Mouse (Mus musculus): ENCODE results near the gene Lcmt2. TPM values are rescaled to one million over a fixed set of nuclear protein-coding genes. Genes with fewer than 3 reads are reported as not detected.
A peak's percentile ranks its signal among the peaks of the same experiment; 100 is the strongest.

Gene Lcmt2
- total and polyA plus RNA-seq, 3 experiments: 6.2 to 11.5 (median 10.8) TPM

DNA sequence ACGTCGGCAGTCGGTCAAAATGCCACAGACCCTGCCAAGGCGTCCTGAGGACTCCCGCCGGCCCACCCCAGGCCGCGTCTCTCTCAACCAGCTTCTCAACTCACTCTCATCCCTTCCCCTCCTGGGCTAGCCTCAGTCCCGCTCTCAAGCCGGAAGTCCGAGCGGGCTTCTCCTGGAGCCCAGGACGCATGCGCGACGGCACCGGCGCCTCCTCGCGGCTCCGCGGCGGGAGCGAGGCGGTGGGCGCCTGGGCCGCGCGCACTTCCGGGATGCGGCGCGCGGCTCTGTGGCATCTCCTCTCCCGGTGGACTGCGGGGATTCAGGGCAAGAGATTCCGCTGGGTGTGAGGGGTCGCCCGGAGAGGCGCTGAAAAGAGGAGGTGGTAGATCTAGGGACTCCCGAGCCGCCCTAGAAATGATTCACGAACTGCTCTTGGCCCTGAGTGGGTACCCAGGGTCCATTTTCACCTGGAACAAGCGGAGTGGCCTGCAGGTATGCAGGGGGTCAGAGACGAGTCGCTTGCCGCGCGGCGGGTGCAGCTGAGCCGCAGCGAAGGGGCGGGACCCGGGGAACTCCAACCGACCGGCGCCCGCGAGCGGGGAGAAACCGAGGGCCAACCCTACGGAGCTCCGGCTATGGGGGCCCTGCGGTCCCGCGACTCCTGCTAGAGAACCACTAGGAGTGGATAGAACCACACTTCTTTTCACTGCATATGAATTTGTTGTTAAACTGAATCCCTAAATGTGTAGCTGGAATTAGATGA is 30.7 kb upstream of the Lcmt2 start, which contains the start of gene Zscan29:
Gene Zscan29 (minus strand): TSS at position 146 of the 763 bp plus-strand sequence.
- DNase-seq: peak; percentile 93 to 94
- H3K27me3 ChIP-seq (ENCODE audit: control insufficient read depth, insufficient read depth, low read length): no peaks in the 10 kb centered on the region
- H3K9ac ChIP-seq (ENCODE audit: low read depth, low read length): peak within 1 kb of the TSS; percentile 82
- intact Hi-C loops (cut with DNase I): loop anchor here (1.0 kb wide), 1 partner anchor 31 kb away; the partner anchor contains the start of genes Adal and Lcmt2
- TF ChIP-seq POLR2A (IDR thresholded peaks at IDR 0.05; ENCODE audit: insufficient read depth, low read depth, low read length) (peak; percentile 82), EP300 (IDR thresholded peaks at IDR 0.05; ENCODE audit: insufficient read depth, low read depth, low read length) (0 out of 2 replicates have a peak, but pooled peaks have one; percentile 24), CTCF (IDR thresholded peaks at IDR 0.05) (peak; percentile 44)
- under 1% methylated on average over 66 of the region's 66 CpGs for WGBS
- peak within 1 kb of the TSS; percentile 80 for H3K4me3 ChIP-seq
- peaks cover 8% of the 10 kb centered on the region for H3K4me1 ChIP-seq (ENCODE audit: control insufficient read depth, insufficient read depth, low read length)
- H3K27ac ChIP-seq: peak within 1 kb of the TSS; percentile 92
- no peaks in the 10 kb centered on the region; the same call in 1 of the 2 replicates for H3K36me3 ChIP-seq (ENCODE audit: control insufficient read depth, insufficient read depth, low read length)
- H3K79me2 ChIP-seq (replicated peaks; ENCODE audit: control insufficient read depth, insufficient read depth, low read length): no peaks in the 10 kb centered on the region

GRCm38 (mm10) chr2:121170481-121170971 is 30.1 kb upstream of the Lcmt2 start, which contains the start of gene Tubgcp4:
Gene Tubgcp4 (plus strand): TSS chr2:121170654.
- Histone ChIP-seq H3K4me3 (peak within 1 kb of the TSS; percentile 80), H3K36me3 (ENCODE audit: control insufficient read depth, insufficient read depth, low read length) (no peaks in the 10 kb centered on the region; the same call in 1 of the 2 replicates), H3K79me2 (replicated peaks; ENCODE audit: control insufficient read depth, insufficient read depth, low read length) (no peaks in the 10 kb centered on the region), H3K27ac (peak within 1 kb of the TSS; percentile 92), H3K4me1 (ENCODE audit: control insufficient read depth, insufficient read depth, low read length) (peaks cover 8% of the 10 kb centered on the region), H3K27me3 (ENCODE audit: control insufficient read depth, insufficient read depth, low read length) (no peaks in the 10 kb centered on the region), H3K9ac (ENCODE audit: low read depth, low read length) (peak within 1 kb of the TSS; percentile 82)
- DNase-seq: no peak
- TF ChIP-seq CTCF (IDR thresholded peaks at IDR 0.05) (no peak), EP300 (IDR thresholded peaks at IDR 0.05; ENCODE audit: insufficient read depth, low read depth, low read length) (no peak), POLR2A (IDR thresholded peaks at IDR 0.05; ENCODE audit: insufficient read depth, low read depth, low read length) (no peak)
- intact Hi-C loops (cut with DNase I): loop anchor here (1.0 kb wide), 1 partner anchor 30 kb away; the partner anchor contains the start of genes Adal and Lcmt2
- WGBS: under 1% methylated on average over 38 of the region's 38 CpGs

- Histone ChIP-seq H3K9ac (ENCODE audit: low read depth, low read length) (peak overlapping the region; percentile 55), H3K27me3 (ENCODE audit: control insufficient read depth, insufficient read depth, low read length) (no peaks in the 10 kb centered on the region), H3K79me2 (replicated peaks; ENCODE audit: control insufficient read depth, insufficient read depth, low read length) (no peaks in the 10 kb centered on the region), H3K36me3 (ENCODE audit: control insufficient read depth, insufficient read depth, low read length) (no peaks in the 10 kb centered on the region; the same call in 1 of the 2 replicates), H3K27ac (peak overlapping the region; percentile 92), H3K4me3 (peak overlapping the region; percentile 80), H3K4me1 (ENCODE audit: control insufficient read depth, insufficient read depth, low read length) (peaks cover 8% of the 10 kb centered on the region)
- intact Hi-C loops (cut with DNase I): loop anchor here (1.0 kb wide), 1 partner anchor 30 kb away; the partner anchor contains the start of genes Adal and Lcmt2
- TF ChIP-seq EP300 (IDR thresholded peaks at IDR 0.05; ENCODE audit: insufficient read depth, low read depth, low read length): no peak
- no peak for TF ChIP-seq CTCF (IDR thresholded peaks at IDR 0.05)
- TF ChIP-seq POLR2A (IDR thresholded peaks at IDR 0.05; ENCODE audit: insufficient read depth, low read depth, low read length): no peak
- peak; percentile 42 to 51 for DNase-seq
- 0% methylated on average over 9 of the region's 9 CpGs for WGBS
Measured at GRCm38 (mm10) chr2:121169902-121170301, 29.4 kb upstream of the Lcmt2 start.

DNA sequence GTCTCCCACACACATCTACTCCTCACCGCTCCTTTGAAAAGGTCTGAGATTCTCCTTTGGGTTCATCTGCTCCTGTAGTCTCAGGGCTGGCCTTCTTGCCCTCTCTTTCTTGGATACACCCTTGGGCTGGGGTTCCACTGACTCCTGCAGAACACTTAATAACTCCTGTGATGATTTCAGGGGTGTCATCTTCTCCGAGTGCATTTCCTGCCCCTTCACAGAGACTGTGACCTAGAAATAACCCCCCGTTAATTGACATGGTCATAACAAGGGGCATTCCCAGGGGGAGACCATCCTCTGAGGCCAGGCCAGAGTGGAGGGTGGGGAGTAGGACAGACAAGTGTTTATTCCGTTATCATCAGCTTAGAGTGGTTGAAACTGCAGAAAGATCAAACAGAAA is 28.7 kb upstream of the Lcmt2 start:
- Histone ChIP-seq H3K27me3 (ENCODE audit: control insufficient read depth, insufficient read depth, low read length) (no peaks in the 10 kb centered on the region), H3K79me2 (replicated peaks; ENCODE audit: control insufficient read depth, insufficient read depth, low read length) (no peaks in the 10 kb centered on the region), H3K4me1 (ENCODE audit: control insufficient read depth, insufficient read depth, low read length) (peaks cover 8% of the 10 kb centered on the region), H3K27ac (no peak overlapping the region), H3K4me3 (peak overlapping the region; percentile 80), H3K36me3 (ENCODE audit: control insufficient read depth, insufficient read depth, low read length) (no peaks in the 10 kb centered on the region; the same call in 1 of the 2 replicates), H3K9ac (ENCODE audit: low read depth, low read length) (peak overlapping the region; percentile 40; the same call in 1 of the 2 replicates)
- WGBS: 37% methylated on average over 4 of the region's 4 CpGs
- intact Hi-C loops (cut with DNase I): no loop called here
- no peak for TF ChIP-seq EP300 (IDR thresholded peaks at IDR 0.05; ENCODE audit: insufficient read depth, low read depth, low read length)
- no peak for TF ChIP-seq POLR2A (IDR thresholded peaks at IDR 0.05; ENCODE audit: insufficient read depth, low read depth, low read length)
- no peak for TF ChIP-seq CTCF (IDR thresholded peaks at IDR 0.05)
- DNase-seq: no peak

- peaks cover 2% of the 10 kb centered on the region for H3K36me3 ChIP-seq (ENCODE audit: control insufficient read depth, insufficient read depth, low read length)
- 87% methylated on average over 3 of the region's 3 CpGs for WGBS
Measured at GRCm38 (mm10) chr2:121153100-121153499, 12.6 kb upstream of the Lcmt2 start.

More at GRCm38 (mm10) chr2:121153100-121153499, 12.6 kb upstream of the Lcmt2 start:
- H3K4me1 ChIP-seq (ENCODE audit: control insufficient read depth, insufficient read depth, low read length): no peaks in the 10 kb centered on the region
- H3K9ac ChIP-seq (ENCODE audit: low read depth, low read length): no peak overlapping the region
- no peaks in the 10 kb centered on the region for H3K79me2 ChIP-seq (replicated peaks; ENCODE audit: control insufficient read depth, insufficient read depth, low read length)
- DNase-seq: no peak
- intact Hi-C loops (cut with DNase I): no loop called here
- peak; percentile 48 for TF ChIP-seq CTCF (IDR thresholded peaks at IDR 0.05)
- TF ChIP-seq EP300 (IDR thresholded peaks at IDR 0.05; ENCODE audit: insufficient read depth, low read depth, low read length): no peak
- H3K4me3 ChIP-seq: no peak overlapping the region
- no peak overlapping the region for H3K27ac ChIP-seq
- H3K27me3 ChIP-seq (ENCODE audit: control insufficient read depth, insufficient read depth, low read length): no peaks in the 10 kb centered on the region

Measured in heart, adult 2 months (tissue).